Mouse (Mus musculus) erythroid progenitor cell, adult 5-6 weeks (primary cell): ENCODE results near the gene Speg. TPM values are rescaled to one million over a fixed set of nuclear protein-coding genes. Genes with fewer than 3 reads are reported as not detected.

Source experiments
- ATAC-seq: replicated peaks from 2 replicates; pipeline ENCODE4 v1.8.0; 2016; ENCODE audit warnings: moderate number of reproducible peaks, mild to moderate bottlenecking, moderate TSS enrichment, inconsistent platforms; ENCODE audit not compliant: poor library complexity, low FRiP score, severe bottlenecking
- total RNA-seq, 2 experiments: library from RNA; stranded (forward) in 1 of 2; stranded (reverse) in 1 of 2; fragments of 150-400 nt in 1 of 2; fragments of 186-747, 209-891 nt in 1 of 2; gene quantifications; 2 replicates each; pipeline versions ENCODE4 v1.2.3 to v1.2.4; 2015 to 2017; ENCODE audit warnings: low replicate concordance in 2 of 2

Gene Speg
- total RNA-seq, 2 experiments from 2014 or later = not detected

DNA sequence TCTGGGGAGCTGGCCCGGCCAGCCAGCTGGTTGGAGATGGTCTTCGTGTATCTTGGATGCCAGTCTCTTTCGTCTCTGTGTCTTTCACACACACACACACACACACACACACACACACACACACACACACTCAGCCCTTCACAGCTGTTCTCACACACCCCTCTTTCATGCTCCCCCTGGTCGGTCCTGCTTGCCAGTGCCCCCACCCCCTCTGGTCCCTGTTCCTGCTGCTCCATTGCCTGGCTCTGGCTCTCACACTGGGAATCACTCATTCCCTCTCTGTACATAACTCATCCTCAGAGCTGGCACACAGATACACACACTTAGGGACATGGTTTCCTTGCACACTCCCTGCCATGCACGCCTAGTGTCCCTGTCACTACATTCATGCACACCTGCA, 76.8 kb downstream of the Speg start:
- ATAC-seq = no peak

DNA sequence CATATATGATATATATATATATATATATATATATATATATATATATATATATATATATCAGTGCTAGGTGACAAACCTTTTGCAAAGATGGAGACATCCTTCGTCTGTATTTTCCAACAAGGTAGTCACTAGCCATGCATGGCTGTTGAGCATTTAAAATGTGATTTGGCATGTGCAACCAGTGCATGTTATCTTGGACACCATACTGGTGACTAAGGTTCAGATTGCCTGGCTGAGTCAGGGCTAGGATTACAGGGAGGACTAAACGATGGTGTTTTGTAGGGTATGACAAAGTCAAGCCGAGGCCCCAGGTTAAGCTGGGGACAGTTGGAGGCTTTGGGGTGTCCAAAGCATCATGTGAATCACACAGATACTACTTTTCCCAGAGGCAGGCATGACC, 80.3 kb downstream of the Speg start:
- no peak for ATAC-seq

DNA sequence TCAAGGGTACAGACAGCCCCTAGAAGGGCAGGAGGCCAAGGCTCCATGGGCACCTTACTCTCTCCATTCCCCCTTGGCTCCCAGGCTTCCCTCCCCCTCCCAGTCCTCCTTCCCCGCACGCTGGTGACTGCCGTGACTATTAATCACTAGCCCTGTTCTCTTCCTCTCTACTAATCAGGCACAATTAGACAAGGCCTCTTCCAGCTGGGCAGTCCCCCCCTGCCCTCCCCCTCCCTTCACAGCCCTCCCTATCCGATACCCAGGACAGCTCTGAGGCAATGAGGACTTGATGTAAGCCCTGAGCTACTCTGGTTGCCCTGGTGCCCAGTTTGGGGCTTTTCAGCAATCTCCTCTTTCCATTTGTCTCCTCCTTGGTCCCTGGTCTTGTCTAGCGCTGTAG, 80.9 kb downstream of the Speg start:
- no peak for ATAC-seq

DNA sequence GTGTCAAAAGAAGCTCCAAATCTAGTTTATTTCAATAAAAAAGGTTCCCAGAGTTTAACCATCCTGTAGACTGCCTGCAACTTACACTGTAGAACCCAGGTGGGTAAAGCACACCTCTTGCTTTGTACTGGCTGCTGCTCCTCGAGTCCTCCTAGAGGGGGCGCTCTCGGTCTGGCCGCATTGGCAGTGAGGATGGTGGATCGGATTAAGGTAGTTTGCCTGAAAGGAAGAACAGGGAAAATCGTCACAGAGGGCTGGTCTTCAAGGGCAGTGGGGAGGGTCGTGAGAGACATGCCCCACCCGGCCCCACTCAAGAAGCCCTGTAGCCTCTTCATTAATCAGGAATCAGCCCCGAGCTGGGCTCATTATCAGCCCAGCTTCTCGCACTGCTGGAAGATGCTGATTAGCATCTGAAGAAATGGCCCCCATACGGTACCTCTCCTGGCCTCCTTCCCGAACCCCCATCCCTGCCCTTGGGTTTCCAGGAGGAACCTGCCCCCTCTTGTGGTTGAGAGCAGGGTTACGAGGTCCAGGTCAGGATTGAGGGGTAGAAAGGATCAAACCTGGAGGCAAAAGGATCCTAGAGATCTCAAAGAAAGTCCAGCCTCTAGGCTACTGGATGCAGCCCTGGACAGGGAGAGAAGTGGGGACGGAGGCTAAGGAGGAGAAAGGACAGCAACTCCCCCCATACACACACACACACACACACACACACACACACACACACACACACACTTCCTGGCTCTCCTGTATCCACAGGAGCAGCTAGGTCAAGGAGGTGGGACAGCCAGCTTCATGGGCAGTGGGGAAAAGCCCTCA, 81.9 kb downstream of the Speg start:
- ATAC-seq = no peak

DNA sequence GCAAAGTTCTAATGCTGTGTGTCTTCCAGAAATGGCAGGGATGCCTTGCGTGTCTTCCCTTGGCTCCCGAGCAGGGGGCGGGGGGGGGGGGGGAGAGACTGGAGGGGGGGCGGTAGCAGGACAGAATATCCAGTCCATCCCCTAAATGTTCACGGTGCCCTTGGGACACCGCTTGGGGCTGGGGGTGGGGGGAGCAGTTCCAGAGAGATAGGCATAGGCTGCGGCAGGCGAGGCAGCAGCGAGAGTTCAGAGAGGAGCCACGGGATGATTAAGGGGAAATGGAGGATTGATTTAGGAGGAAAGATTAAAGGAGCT, 82.6 kb downstream of the Speg start:
- ATAC-seq = no peak

DNA sequence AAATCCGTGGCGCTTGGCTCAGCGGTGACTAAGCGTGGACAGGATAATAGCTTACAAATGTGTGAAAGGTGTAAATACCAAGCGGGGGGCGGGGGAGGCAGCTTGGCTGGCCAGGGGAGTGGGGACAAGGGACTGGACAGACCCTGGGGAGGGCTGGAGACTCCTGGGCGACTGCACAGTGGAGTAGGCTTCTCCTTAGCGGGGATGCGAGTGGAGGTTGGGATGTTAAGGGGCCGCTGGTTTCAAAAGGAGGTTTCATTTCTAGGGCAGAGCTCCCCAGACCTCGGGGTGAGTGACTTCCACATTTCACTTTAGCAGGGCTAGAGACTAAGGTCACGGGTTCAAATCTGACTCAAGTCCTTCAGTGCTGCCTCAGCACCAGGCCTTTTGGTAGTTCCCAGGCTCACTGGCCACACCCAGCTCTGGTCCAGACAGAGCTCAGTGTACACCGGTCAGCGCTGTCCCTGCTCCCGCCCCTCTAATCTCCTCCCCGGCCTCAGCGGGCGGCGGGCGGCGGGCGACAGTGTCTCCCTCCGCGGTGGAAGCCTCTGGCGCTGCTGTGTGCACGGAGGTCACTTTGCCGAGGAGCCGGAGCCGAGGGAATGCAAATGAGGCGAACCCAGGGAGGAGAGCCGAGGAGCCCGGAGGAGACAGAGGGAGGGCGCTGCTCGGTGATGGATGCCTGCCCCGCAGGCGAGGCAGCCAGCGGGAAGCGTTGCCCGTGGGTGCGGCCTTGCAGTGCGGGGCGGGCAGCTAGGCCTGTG, 83.1 kb downstream of the Speg start:
- ATAC-seq = no peak

DNA sequence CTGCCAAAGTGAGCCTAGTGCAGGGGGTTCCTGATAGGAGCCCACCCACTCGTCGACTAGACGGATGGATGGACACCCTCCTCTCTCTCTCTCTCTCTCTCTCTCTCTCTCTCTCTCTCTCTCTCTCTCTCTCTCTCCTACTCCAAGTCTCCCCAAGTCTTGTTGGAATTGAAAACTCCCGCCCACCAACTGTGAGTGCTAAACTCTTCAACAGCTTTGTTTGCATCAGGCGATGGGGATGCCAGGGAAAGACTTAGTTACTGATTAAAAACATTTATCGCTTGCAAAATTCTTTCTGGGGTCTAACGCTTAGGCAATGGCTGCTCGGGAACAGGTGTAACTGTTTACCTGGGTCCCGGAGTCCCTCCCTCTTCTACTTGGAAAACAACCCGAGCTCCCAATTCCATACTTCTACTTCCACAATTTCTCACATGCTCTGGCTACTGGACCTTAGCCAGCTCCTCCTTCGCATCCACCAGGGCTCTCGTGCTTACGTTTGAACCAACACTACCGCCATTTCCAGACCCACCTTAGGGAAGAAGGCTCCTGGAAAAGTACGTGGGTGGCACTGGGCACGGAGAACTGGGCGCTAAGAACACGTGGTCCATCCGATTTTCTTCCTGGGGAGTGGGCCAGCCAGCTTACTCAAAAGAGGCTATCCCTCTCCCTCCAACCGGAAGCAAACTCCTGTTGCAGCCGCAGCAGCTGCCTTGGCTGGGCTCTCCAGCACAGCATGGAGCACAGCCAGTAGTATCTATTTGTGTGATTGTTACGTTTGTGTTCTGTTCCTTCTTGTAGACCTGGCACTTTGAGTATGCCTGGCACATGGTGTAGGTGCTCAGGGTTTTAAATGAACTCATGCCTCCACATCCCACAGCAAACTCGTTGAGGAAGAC, 83.9 kb downstream of the Speg start:
- ATAC-seq = no peak

DNA sequence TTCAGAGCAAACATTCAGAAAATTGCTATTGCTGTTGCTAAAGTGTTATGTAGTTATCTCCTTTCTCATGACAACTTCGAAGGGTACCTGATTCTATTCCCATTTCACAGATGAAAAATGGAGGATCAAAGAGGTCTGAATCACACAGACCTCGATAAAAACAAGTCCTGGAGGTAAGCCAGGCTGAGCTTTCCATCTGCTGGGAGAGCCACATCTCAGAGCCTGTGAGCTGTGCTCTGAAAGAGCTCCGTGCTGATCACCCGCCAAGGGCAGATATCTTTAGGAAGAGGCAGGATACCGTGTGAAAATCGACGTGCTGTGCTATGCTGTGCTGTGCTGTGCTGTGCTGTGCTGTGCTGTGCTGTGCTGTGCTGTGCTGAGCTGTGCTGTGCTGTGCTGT, 85.2 kb downstream of the Speg start:
- ATAC-seq = no peak

DNA sequence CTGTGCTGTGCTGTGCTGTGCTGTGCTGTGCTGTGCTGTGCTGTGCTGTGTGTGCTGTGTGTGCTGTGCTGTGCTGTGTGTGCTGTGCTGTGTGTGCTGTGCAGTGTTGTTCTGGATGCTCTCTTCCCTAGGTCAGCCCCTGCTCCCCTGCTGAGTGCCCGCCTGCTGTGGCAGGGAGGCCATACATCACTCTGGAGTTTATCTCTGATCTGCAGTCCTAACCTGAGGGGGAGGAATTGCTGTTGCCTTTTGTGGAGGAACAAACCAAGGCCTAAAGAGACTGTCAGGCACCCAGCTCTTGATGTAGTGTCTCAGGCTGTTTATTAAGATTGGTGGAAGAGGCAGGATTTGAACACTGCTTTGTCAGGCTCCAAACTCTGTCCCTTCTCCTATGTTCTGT, 87.5 kb downstream of the Speg start:
- ATAC-seq = no peak

DNA sequence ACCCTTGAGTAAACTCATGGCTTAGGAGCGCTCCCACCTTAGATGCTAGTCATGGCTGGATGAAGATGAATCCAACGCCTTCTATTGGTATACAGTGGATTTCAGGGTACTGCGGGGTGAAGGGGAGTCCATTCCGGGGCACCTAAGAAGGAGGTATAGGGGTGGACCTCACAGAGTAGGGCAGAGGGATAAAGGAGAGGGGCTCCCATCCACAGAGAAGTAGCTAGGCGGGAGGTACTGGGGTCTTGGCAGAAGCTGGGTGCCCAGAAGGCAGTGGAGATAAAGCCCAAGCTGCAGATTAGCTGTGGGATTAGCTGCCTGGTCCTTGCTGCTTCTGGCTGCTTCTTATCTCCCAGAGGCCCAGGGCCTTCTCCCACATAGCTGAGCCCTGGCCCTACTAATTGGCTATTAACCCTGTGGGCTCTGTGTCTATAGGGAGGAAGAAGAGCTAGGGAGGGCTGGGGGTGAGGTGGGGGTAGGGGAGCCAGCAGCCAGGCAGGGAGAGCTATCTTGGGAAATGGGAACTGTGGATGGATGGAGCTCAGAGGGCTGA, 88.6 kb downstream of the Speg start:
- ATAC-seq = no peak; the same call in 1 of the 2 replicates

DNA sequence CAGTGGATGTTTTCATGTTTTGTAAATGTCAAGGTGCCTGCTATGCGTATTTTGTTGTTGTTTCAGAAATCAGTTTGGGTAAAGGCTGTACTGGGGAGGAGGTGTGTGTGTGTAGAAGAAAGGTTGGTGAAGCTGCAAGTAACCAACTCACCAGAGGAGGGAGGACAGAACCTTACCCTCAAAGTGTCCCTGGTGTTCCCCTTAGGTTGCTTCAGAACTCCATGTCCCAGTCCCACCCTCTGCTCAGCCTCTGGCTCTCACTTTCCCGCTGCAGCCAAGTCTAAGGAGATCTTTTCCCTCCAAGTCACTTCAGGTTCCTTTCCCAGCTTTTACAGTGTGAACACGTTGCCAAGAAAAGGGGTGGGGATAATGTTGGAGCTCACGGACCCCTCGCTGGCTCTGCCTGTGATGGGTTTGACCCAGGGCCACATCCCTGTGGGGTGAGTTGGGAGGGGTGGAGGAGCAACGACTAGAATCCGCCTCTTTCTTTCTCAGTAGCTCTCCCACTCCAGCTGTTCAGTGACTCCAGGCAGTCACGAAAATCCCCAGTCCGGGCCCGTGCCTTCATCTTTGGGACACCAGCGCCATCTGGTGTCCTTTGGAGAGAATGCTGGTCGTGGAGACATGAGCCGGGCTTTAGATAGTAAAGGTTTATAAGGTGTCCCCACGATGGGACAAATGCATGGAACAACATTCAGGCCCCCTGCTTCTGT, 92.3 kb downstream of the Speg start:
- no peak for ATAC-seq

DNA sequence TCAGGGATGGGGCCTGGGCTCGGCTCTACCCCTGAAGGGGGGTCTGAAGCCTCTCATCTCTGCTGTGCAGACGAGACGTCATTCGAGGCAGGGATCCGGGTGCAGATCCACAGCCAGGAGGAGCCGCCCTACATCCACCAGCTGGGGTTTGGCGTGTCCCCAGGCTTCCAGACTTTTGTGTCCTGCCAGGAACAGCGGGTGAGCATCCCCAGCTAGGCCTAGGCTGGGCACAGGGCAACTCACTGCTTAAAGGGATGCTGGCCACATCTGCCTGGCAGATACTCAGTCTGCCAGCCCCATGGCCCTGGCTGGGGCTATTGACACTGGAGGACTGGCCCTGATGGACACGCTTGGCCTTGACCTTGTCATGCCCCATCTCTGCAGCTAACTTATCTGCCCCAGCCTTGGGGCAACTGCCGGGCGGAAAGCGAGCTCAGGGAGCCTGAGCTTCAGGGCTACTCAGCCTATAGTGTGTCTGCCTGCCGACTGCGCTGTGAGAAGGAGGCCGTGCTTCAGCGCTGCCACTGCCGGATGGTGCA, 94.3 kb downstream of the Speg start:
- ATAC-seq = no peak

DNA sequence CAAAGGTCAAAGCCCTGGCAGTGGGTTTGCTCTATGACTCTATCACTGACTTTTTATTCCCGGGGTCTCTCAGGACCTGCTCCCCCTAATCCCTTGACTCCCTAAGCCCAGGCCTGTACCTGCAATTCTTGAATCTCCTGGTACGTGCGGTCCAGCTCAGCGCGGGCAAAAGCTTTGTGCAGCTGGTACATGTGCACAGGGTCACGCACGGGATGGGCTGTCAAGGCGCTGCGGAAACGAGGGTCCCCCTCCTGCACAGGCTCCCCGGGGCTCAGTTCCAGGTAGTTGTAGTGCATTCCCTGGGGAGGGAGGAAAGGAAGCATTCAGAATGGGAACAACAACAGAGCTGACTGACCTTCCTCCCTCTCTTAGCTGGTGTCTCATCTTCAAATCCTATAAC, 101.3 kb downstream of the Speg start:
- no peak for ATAC-seq

DNA sequence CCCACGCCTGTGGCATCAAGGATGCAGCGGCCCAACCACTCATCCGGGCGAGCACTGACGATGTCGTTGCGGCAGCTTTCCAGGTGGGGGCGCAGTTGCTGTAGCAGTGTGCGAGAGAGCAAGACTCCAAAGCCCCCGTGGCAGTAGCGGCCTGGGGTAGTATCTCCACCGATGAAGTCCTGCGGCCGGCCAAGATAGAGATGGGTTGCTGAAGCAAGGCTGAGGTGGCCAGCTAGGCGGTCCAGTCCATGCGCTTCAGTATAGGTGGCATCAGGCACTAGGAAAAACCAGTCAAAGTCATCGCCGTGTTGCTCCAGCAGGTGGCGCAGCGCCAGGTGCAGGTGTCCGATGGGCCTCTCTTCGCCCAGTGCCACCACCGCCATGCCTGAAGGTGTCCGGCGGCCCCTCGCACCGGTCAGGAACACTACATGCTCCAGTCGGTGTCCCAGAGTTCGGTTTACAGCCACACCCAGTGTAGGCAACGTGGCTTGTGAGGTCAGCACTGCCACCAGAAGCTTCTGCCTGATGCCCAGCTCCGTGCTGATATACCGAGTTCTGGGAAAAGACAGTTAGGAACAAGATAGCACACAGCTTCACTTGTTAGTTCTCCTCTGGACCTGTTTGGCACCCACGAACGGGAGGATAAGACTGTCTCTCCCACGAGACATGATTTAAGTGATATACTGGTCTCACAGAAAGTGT, 102.3 kb downstream of the Speg start:
- ATAC-seq = no peak; the same call in 1 of the 2 replicates

DNA sequence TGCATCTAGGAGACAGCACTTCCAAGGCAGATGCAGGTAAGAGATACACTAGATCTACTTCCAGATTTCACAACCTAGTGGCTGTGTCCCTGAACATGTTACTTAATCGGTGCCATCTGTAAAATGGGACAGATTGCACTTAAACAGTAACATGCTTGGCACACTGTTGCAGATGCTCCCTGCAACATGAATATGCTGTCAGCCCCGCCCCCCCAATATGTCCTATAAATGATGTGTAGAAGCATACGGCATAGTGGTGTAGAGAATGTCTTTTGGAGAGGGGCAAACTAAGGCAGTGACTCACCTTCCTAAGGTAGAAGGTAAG, 102.8 kb downstream of the Speg start:
- no peak for ATAC-seq

DNA sequence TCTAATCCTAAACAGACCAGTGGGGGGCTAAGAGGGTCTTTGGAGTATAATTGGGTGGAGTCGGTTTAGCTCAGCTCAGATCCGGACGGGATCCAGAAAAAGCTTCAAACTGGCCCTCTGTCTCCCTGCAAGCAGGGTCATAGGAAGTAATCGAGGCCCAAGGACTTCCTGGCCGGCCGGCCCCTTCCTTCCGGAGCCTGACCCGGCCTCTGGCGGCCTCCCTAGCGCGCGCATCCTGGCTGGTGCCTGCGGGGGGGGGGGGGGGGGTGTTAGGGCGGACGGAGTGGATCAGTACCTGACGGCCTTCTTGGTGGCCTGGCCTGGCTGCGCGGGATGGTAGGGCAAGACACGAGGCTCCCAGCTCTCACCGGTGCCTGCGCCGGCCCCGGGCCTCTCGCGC, 103.4 kb downstream of the Speg start:
- ATAC-seq = no peak

DNA sequence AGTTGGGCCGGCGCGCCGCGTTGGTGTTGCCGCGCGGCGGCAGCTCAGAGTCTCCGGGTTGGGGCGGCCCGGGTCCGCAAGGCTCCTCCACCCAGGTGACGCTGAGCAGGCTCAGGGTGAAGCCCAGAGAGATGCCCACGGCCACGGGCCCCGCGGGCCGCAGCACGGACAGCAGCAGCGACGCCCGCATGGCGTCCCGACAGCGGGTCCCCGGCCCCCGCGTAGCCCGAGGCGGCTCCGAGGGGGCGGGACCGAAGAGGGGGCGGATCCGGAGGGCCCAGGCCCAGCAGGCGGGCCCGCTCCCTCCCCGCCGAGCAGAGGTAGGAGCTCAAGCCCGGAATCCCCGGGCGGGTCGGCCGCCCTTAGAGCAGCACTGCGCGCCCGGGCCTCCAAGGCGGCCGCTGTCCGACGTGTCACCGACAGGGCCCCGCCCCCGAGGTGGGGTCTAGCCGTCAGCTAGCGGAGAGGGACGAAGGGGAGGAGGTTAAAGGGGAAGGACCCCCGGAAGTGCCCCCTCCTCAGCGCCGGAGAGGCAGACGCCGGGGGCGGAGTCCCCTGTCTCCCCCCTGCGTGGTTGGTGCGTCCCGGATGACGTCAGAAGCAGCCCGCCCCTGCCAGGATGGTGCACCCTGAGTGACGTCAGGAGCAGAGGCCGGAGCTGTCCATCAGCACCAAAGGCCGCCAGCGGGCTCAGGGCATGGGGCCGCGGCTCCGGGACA, 104.0 kb downstream of the Speg start, which contains the start of the genes Chpf and Tmem198:
Chpf (minus strand) TSS at position 392 of the 719 bp plus-strand sequence.
Tmem198 (plus strand) TSS at position 617 of the 719 bp plus-strand sequence.
- ATAC-seq = peak; percentile 71

DNA sequence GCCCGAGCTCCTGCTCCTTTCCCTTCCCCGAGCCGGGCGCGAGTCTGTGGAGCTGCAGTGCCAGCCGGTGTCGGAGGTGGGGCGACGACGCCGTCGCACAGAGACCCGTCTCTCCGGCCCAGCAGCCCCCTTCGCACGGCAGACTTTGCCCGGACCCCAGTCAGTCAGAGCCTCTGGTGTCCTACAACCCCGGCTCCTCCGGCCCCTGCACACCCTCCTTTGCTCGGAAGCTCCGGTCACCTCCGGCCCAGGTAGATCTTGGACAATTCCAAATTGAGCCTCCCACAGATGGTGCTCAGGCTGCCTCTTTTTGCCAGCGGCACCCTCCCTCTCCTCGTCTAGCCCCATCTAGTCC, 104.5 kb downstream of the Speg start:
- no peak for ATAC-seq
